Mouse (Mus musculus) megakaryocyte, adult 5-6 weeks (primary cell): ENCODE measurements around the gene Acod1. TPM values are rescaled to one million over a fixed set of nuclear protein-coding genes. Genes with fewer than 3 reads are reported as not detected.

Experiments used
- ATAC-seq: 2 replicates; pipeline ENCODE4 v1.8.0; 2016; ENCODE audit warnings: mild to moderate bottlenecking, inconsistent platforms; ENCODE audit not compliant: poor library complexity, severe bottlenecking
- total RNA-seq, 2 experiments: library from RNA; stranded (forward) in 1 of 2; stranded (reverse) in 1 of 2; fragments of 153-499, 151-499 nt in 1 of 2; fragments of 221-1000, 200-1000 nt in 1 of 2; gene quantifications; 2 replicates each; pipeline versions ENCODE4 v1.2.3 to v1.2.4; 2015 to 2017

Acod1 gene
- total RNA-seq, 2 experiments from 2014 or later, result 1.5 to 1.8 TPM

GRCm38 (mm10) chr14:103100296-103100695, 53.5 kb downstream of the Acod1 start:
- no peak for ATAC-seq

- no peak for ATAC-seq
Observed at GRCm38 (mm10) chr14:103101171-103101570, 54.4 kb downstream of the Acod1 start.

- no peak for ATAC-seq
Observed at GRCm38 (mm10) chr14:103102246-103102645, 55.5 kb downstream of the Acod1 start.

DNA sequence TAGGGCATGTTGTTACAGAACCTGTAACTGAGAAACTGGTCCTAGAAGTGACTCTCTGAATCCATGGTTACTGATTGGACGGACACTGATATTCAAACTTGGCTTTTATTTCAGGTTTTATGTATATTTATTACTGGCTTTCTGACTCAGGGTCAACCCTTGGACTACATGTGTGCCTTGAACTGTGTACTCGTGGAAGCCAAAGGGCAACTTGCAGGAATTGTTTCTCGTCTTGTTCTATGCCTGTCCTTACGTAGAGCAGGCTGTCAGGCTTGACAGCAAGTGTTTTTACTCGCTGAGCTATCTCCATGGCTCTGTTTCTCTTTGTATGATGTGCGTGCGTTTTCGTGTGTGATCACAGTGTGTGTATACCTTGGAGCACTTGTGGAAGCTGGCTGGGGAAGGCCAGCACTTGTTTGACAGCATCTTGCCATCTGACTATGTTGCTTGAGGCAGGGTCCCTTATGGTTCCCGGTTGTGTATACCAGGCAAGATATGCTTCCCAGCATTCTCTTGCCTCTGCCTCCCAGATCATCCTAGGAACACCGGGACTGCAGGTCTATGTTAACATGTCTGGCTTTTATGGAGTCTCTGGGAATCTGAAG, 56.1 kb downstream of the Acod1 start:
- ATAC-seq, result no peak

Other genes starting within 250 kb of the Acod1 start
- 460 and 558 TPM in 2 replicates for gene Kctd12, start 64.3 kb upstream of the Acod1 start, total RNA-seq (2015)
- gene Kctd12, start 64.3 kb upstream of the Acod1 start, total RNA-seq (2017), result 335 and 358 TPM in 2 replicates
- gene Cln5, start 23.2 kb downstream of the Acod1 start, total RNA-seq (2015), result 77.7 and 81.1 TPM in 2 replicates
- gene Cln5, start 23.2 kb downstream of the Acod1 start, total RNA-seq (2017), result 77.6 and 82.9 TPM in 2 replicates
- gene Fbxl3, start 52.6 kb downstream of the Acod1 start, total RNA-seq (2015), result 46.3 and 51.3 TPM in 2 replicates
- 72.7 and 92.4 TPM in 2 replicates for gene Fbxl3, start 52.6 kb downstream of the Acod1 start, total RNA-seq (2017)